Mouse (Mus musculus) megakaryocyte-erythroid progenitor cell, adult 5-6 weeks (primary cell): Measurements from ENCODE around the gene Gpr162. TPM values are rescaled to one million over a fixed set of nuclear protein-coding genes. Genes with fewer than 3 reads are reported as not detected.

Source experiments
- ATAC-seq: replicated peaks from 2 replicates; pipeline ENCODE4 v1.8.0; 2016; ENCODE audit warnings: mild to moderate bottlenecking, inconsistent platforms; ENCODE audit not compliant: severe bottlenecking, poor library complexity, low FRiP score, low TSS enrichment
- total RNA-seq, 2 experiments: library from RNA; stranded (forward) in 1 of 2; stranded (reverse) in 1 of 2; fragments of 200-1000, 215-1000 nt in 1 of 2; fragments of >200 nt in 1 of 2; fragmentation: Nextera tagmentation in 1 of 2; gene quantifications; 2 replicates each; pipeline ENCODE4 v1.2.3; 2014 to 2017

The Gpr162 gene
- total RNA-seq, 2 experiments from 2014 or later: not detected

GRCm38 (mm10) chr6:124884714-124885500, 21.1 kb upstream of the Gpr162 start:
- peak; percentile 58; the same call in 1 of the 2 replicates for ATAC-seq

GRCm38 (mm10) chr6:124883351-124883750, 19.6 kb upstream of the Gpr162 start:
- ATAC-seq: no peak

GRCm38 (mm10) chr6:124881821-124882220, 18.0 kb upstream of the Gpr162 start:
- no peak for ATAC-seq

GRCm38 (mm10) chr6:124879390-124879789, 15.6 kb upstream of the Gpr162 start:
- ATAC-seq: no peak

- ATAC-seq: no peak
These were observed 10.6 kb upstream of the Gpr162 start for GRCm38 (mm10) chr6:124874348-124874747.

- no peak for ATAC-seq
These were observed 2.8 kb upstream of the Gpr162 start for GRCm38 (mm10) chr6:124866560-124866959.

- ATAC-seq: no peak
These were observed 2.1 kb upstream of the Gpr162 start for GRCm38 (mm10) chr6:124865766-124866362.

GRCm38 (mm10) chr6:124863125-124863657, 592 bp downstream of the Gpr162 start:
- no peak for ATAC-seq

GRCm38 (mm10) chr6:124862406-124863124, 1.2 kb downstream of the Gpr162 start:
- ATAC-seq: no peak

- no peak for ATAC-seq
These were observed 2.0 kb downstream of the Gpr162 start for GRCm38 (mm10) chr6:124861802-124862201.

GRCm38 (mm10) chr6:124861266-124861665, 2.5 kb downstream of the Gpr162 start:
- no peak for ATAC-seq

- ATAC-seq: no peak
These were observed 3.3 kb downstream of the Gpr162 start for GRCm38 (mm10) chr6:124860511-124860910.

GRCm38 (mm10) chr6:124859725-124860124, 4.1 kb downstream of the Gpr162 start:
- ATAC-seq: peak; percentile 71

- ATAC-seq: no peak
These were observed 5.0 kb downstream of the Gpr162 start for GRCm38 (mm10) chr6:124858561-124859318.

- no peak for ATAC-seq
These were observed 5.8 kb downstream of the Gpr162 start for GRCm38 (mm10) chr6:124857840-124858530.

GRCm38 (mm10) chr6:124856916-124857839, 6.6 kb downstream of the Gpr162 start, which contains the start of gene P3h3:
Gene P3h3 (minus strand): TSS chr6:124857752.
- peak; percentile 74 for ATAC-seq

GRCm38 (mm10) chr6:124856321-124856720, 7.5 kb downstream of the Gpr162 start:
- ATAC-seq: no peak

GRCm38 (mm10) chr6:124854647-124855046, 9.1 kb downstream of the Gpr162 start:
- no peak for ATAC-seq
